Mouse (Mus musculus) liver, embryonic 14.5 days (tissue): Measurements from ENCODE around the gene Efcab9.

Source experiments
- CTCF ChIP-seq: IDR thresholded peaks from 2 replicates; pipeline ENCODE4 v1.5.1; 2016; ENCODE audit warnings: antibody characterized with exemption, low read depth, control low read depth
- EP300 ChIP-seq: IDR thresholded peaks from 2 replicates; pipeline ENCODE4 v1.6.1; 2016; ENCODE audit warnings: antibody characterized with exemption, low read depth

DNA sequence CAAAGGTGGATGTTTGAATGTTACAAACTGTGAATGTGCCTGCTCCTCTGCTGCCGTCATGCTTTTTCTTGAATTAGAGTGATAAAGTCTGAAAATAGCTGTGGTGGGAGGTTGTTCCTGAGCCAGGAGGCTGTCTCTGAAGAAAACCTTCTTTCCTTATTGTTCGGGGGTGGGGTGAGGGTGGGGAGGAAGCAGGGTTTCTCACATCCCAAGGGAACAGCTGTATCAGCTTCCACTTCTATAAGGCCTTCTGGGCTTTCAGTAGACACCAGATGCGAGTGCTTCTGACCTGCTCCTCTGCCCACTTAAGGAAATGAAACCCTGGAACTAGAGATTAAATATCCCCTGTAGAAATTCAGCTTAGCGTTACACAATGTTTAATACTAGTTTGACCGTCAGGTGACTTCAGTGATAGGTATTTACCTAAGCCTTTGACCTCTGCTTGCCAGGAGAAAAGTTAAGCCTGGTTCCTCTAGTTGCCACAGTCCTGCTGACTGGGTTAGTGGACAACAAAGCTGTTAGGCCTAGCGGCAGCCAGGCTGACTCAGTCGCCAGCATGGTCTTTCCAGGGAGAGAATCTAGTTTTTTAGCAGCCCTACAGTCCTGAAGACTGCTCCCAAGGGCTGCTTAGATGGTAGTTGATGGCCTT is 26.7 kb downstream of the Efcab9 start:
- TF ChIP-seq EP300 (no peak), CTCF (no peak)
